Mouse (Mus musculus) large intestine, adult 2 months (tissue): Measurements from ENCODE around the gene Borcs5. TPM values are rescaled to one million over a fixed set of nuclear protein-coding genes. Genes with fewer than 3 reads are reported as not detected.

Experiments
- DNase-seq: peaks from one replicate; pipeline ENCODE4 v3.0.0-alpha.2; 2012; ENCODE audit warnings: low read depth, low spot score
- WGBS: fragments of 180-500 bp; shearing (Covaris S2); methylation state at CpG from one replicate; pipeline ENCODE4 v1.1.7; 2018; 5-methylcytosine and 5-hydroxymethylcytosine counted together
- polyA plus RNA-seq: library from polyadenylated mRNA; depleted of rRNA; stranded (reverse); fragments of >200 nt; gene quantifications from 2 replicates; pipeline ENCODE4 v1.2.3, GENCODE M21; 2012; rRNA removed

The Borcs5 gene
- polyA plus RNA-seq, 1 experiment: 10.3 TPM

DNA sequence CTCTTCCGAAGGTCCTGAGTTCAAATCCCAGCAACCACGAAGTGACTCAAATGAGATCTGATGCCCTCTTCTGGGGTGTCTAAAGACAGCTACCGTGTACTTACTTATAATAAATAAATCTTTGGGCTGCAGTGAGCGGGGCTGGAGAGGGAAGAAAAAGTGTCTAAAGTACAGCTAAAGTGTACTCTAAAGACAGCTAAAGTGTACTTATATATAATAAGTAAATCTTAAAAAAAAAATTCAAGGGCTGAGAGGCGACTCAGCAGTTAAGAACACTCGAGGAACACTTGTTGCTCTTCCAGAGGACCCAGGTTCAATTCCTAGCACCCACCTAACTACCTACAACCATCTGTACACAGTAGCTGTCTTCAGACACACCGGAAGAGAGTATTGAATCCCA is 106.6 kb downstream of the Borcs5 start:
- 93% methylated on average over 7 of the region's 7 CpGs for WGBS
- DNase-seq: no peak

DNA sequence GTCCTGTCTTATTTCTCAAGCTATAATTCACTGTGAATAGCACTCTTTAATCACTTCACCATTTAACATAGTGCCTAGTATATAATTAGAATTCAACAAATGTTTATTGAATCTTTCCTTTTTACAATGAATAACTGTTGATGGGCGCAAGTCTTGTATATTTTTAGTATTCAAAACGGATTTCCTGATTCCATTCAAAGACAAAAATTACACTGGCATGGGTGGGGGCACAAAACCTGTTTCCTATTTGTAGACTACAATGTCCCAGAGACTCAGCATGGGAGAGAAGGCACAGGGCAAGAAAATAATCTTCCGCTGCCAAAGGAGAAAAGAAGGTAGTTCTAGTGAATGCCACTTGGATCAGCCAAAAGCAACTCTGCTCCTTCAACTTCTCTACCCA is 108.8 kb downstream of the Borcs5 start:
- DNase-seq: no peak

DNA sequence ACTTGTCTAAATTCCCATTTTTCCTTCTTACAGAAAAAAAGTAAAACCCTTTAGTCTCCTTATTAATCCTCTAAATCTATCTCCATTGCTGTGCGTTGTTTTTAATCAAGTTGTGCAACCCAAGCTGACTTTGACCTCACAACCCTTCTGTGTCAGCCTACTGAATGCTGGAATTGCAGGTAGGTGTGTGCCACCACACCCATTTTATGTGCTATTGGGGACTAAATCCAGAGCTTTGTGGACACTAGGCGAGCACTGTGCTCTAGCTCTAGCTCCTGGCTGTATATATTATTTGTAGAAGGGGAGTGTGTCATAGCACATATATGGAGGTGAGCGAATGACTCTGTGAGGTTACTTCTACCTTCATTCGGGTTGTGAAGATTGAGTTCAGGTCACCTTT is 111.8 kb downstream of the Borcs5 start:
- peak; percentile 81 for DNase-seq
- 39% methylated on average over 4 of the region's 4 CpGs for WGBS

More for the DNA sequence above, 108.8 kb downstream of the Borcs5 start:
- 91% methylated on average over 3 of the region's 3 CpGs for WGBS

- no peak for DNase-seq
- 56% methylated on average over 5 of the region's 5 CpGs for WGBS
These were observed 112.8 kb downstream of the Borcs5 start for GRCm38 (mm10) chr6:134751883-134752647.

GRCm38 (mm10) chr6:134753412-134753811 is 114.1 kb downstream of the Borcs5 start:
- DNase-seq: peak; percentile 48
- WGBS: 65% methylated on average over 4 of the region's 4 CpGs

DNA sequence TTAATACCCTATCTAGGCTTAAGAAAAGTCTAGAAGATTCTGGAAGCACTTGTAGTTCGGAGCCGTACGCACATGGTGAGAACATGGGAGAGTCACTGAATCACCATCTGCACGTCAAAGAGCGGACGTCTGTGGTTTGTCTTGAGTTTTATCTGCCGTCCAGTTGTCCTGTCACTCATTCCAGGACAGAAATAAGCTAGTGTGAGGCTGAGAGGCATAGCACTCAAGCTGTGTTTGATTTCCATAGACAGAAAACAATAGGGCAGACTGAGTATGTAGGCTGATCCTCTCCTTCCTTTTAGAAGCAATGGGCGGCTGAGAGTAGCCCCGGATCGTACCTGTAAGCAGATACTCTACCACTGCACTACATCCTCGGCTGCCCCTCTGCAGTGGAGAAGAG is 114.5 kb downstream of the Borcs5 start:
- DNase-seq: no peak
- WGBS: 94% methylated on average over 11 of the region's 11 CpGs

- DNase-seq: no peak
- 90% methylated on average over 4 of the region's 4 CpGs for WGBS
These were observed 116.7 kb downstream of the Borcs5 start for GRCm38 (mm10) chr6:134756058-134756457.

Other genes starting within 250 kb of the Borcs5 start
- 9.7 and 10.9 TPM in 2 replicates for gene Bcl2l14, start 243.2 kb upstream of the Borcs5 start, polyA plus RNA-seq
- gene Lrp6, start 72.5 kb upstream of the Borcs5 start, polyA plus RNA-seq: 11.2 and 21.3 TPM in 2 replicates
- 17.6 TPM in 2 replicates for gene Mansc1, start 7.0 kb upstream of the Borcs5 start, polyA plus RNA-seq
- 9.3 and 22.1 TPM in 2 replicates for gene Dusp16, start 153.1 kb downstream of the Borcs5 start, polyA plus RNA-seq
- 5.1 and 8.1 TPM in 2 replicates for gene Crebl2, start 190.6 kb downstream of the Borcs5 start, polyA plus RNA-seq